Mouse (Mus musculus) retina, embryonic 14.5 days (tissue): ENCODE data around the gene Mapkapk3.

Source experiments
- DNase-seq: peaks from one replicate; pipeline ENCODE4 v3.0.0-alpha.2; 2015; ENCODE audit warnings: low spot score

Mapkapk3 gene

DNA sequence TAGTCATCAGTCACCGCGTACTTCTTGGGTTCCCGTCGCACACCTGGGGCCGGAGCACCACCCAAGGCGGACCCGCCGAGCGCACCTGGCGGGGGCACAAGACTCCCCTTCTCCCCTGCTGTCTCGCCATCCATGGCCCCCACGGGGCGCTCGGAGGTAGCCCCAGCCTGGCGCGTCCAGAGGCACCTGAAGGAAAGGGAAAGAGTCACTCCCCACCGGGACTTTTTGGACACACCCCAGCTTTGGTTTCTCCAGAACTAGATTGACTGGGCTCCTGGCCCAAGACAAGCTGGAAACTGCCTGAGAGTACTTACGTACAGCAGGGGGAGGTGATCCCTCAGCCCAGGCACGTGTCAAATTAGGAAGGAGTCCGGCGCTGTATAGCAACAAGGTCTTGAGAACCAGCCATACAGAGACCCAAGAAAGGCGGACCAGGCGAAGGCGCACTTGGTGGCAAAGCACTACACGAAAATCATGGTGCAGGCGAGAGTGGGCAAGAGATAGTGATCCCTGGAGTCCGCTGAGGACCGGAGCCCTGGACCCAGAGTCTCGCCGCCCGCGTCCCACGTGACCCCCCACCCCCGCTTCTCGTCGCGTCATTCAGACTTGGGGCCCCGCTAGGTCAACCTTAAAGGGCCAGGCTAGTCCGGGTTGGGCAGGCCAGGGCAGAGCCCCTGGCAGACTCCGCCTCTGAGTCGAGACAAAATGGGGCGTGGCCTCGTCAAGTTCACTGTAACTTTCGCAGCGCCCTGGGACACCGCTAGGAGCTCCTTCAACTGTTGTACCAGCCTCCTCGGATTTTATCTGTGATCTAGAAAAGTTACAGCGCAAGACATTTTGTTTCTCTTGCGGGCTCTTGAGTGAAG, at the start of gene Mapkapk3:
TSS of gene Mapkapk3 (minus strand) at position 667 of the 866 bp plus-strand sequence.
- peak; percentile 78 for DNase-seq

DNA sequence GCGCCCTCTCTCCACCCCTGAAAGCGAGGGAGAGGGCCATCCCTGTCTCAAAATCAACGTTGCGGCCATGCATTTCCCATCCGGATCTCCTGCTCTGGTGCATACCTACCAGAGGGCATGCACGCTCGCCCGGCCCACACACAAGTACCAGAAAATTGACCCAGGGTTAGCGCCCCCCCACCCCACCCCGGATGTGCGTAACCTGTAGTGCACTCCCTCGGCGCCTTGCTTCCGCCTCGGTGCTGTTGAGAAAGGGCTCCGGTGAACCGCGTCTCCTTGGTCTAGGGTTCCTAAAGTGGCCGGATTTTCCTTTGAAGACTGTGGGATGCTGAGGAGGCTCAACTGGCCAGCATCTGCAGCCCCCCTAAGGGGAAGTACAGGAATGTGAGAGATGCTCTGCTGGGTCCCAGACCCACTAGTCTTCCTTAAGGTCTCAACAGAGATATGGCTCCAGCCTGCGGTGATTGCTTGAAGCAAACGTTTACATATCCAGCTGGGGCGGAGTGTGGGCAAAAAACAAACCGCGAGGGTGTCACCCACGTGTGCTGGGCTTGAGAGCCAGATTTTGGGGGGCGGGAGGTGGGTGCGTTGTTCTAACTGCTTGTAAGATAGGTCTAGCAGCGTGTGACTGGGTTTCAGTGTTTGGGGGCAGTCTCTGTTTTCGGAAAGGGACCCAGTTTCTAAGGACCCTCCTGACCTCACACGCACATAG, 48.7 kb upstream of the Mapkapk3 start, which contains the start of gene Hemk1:
TSS of gene Hemk1 (minus strand) at position 179 of the 712 bp plus-strand sequence.
- DNase-seq, result peak; percentile 93

DNA sequence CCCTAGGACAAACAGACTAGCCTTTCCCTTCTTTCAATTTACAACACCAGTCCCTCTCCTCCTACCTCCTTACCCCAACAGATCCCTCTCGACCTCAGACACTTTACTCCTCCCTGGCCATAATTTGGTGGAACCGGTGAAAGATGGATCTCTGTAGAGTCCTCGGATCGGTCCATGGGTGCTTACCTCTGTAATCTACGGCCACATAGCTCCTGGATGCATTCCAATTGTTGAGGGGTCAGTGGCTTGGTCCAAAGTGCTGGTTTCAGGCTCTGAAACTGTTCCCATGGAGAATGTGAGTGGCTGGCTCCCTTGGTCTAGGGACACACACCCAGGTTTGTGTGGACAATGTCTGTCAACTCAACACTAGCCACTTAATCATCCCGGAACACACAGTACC, 46.7 kb upstream of the Mapkapk3 start:
- no peak for DNase-seq

GRCm38 (mm10) chr9:107335909-107336308, 46.2 kb upstream of the Mapkapk3 start:
- DNase-seq, result peak; percentile 80

DNA sequence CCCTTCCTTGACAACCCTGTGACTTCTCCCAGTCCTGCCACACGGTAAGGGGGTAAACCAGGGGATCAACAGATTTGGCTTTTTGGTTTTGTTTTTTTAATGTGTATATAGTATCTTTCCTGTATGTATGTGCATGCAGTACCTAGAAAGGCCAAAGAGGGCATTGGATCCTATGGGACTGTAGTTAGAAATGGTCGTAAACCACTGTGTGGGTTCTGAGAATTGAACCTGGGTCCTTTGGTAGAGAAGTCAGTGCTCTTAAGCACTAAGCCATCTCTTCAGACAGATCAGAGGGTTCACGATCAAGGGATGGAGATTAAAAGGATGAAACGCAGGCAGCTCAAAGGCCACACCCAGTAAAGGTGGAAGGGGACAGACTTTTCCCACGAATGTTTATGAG, 45.4 kb upstream of the Mapkapk3 start:
- no peak for DNase-seq

GRCm38 (mm10) chr9:107334356-107334755, 44.7 kb upstream of the Mapkapk3 start:
- no peak for DNase-seq

DNA sequence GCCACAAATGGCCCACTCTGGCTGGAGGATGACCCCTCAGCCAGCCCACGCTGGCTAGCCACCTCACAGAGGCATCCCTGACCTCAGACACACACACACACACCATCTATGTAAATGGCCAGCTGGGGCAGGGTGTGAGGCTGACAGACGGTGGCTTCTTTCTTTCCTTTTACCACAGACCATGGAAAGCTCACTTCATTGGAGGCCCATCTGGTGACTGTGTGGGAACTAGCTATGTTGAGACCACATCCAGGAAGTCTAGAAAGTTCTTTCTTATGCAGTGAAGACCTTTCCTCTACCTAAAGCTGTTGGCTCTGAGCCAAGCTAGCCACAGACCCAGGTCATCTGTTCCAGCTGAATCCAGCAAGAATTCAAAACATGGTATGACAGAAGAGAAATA, 44.0 kb upstream of the Mapkapk3 start:
- DNase-seq, result no peak

DNA sequence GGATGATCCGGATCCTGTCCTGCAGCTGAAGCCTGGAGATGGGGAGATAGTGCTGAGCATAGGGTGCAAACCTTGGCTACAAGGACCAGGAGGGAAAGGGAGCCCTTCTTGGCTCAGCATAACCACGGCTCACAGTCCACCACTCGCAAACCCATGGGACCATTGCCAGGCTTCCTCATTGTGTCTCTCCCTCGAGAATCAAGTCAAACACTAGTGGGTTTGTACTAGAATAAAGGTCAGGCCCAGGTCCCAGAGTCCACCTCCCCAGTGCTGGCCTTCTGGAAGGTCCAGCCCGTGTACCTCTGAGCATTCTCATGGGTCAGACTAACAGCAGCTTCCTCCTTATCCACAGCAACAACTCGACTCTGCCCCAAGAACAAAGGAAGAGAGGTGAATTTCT, 41.1 kb upstream of the Mapkapk3 start:
- no peak for DNase-seq

DNA sequence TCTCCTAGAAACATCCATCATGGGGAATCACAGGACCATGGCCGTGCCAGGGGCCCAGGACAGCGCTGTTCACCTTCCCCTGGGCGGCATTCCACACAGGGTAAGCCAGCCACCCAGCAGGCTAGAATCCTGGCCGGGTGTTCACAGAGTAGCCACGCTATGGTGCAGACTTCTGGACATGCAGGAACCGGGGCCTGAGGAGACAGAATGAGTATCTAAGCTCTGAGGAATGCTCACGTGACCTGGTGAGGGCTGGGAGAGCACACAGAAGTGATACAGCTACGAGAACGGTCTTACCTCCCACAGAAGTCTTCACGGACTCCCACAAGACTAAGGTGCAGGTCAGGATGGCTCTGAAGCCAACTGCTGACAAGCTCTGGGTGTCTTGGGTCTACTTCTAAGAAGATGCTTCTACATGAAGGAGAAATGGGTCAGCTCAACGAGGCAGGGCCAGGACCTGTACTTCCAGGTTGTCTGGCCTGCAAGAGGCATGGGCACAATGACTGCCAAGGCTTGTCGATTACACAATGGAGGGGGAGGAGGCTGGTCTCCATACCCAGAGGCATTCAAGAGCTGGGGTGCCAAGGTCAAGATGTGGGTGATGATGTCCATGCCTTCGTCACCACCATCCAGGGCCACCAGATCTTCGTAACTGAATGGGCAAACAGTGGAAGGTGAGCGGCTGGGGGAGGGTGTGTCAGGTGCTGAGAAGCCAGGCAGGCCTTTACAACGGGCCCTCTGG, 38.4 kb upstream of the Mapkapk3 start:
- DNase-seq, result no peak

- DNase-seq, result no peak
These were observed 36.2 kb upstream of the Mapkapk3 start for GRCm38 (mm10) chr9:107325904-107326303.

DNA sequence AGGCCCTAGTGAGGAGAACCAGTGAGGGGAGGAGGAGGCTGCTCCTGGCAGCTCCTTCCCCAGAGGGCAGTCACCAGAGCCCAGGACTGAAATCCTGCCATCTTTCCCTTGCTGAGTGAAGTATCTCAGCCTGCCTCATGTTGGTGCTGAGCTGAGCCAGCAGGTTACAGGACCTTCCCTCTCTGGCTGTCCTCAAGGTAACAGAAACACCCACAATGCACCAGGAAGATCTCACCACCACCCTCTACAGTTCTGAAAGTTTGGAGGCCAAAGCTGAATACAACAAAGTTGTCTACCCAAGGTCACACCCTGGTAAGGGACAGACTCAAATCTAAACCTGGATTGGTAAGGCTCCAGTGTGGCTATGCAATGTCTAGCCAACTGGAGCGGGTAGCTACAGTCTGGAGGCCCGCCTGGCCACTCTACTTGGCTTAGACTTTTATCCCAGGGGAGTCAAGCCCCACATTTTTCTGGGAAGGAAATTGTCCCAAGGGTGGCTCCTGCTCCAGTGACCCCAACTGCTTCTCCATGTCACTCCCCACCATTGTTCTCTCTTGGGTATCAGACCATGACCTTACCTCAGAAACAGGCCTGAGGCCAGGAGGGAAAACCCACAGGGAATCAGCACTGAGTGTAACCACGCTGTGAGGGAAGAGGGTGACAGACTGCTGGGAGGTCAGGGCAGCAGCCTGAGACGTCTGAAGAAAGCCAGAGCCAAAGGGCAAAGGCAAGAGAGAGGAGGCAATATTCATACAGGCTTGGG, 35.3 kb upstream of the Mapkapk3 start:
- DNase-seq, result no peak

DNA sequence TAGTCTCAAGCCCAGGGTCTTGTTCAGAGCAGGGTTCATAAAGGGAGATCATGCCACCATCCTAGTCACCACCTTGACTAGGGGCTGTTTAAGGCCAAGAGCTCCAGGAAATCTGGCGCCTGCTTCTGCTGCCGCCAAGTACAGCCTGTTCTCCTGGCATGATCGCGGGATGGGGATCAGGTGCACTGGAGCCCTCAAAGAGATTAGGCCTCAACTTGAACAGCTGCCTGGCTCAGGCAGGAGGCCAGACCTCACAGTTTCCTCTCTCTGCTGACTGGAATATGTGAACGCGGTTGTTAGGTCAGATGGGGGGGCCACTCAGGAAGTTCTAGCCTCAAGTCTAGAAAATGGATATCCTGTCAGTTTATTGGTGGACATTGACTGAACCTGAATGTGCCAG, 33.9 kb upstream of the Mapkapk3 start:
- no peak for DNase-seq

- DNase-seq, result no peak
These were observed 32.9 kb upstream of the Mapkapk3 start for GRCm38 (mm10) chr9:107322461-107323050.

- DNase-seq, result no peak
These were observed 26.1 kb upstream of the Mapkapk3 start for GRCm38 (mm10) chr9:107315791-107316190.

DNA sequence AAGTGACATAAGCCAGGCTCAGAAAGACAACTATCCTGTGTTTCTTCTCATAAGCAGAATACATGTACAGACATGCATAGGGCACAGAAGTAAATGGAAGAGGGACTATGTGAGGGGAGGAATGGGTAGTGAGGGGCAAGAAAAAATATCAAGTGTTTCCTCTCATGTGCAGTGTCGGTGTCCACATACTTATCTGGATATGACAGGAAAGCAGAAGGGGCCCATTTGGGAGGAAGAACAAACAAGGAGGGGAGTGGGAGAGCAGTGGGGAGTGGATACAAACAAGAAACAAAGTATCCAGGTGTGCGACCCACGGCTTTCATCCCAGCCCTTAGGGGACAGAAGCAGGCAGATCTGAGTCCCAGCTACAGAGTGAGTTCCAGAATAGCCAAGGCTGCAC, 24.2 kb upstream of the Mapkapk3 start:
- no peak for DNase-seq

DNA sequence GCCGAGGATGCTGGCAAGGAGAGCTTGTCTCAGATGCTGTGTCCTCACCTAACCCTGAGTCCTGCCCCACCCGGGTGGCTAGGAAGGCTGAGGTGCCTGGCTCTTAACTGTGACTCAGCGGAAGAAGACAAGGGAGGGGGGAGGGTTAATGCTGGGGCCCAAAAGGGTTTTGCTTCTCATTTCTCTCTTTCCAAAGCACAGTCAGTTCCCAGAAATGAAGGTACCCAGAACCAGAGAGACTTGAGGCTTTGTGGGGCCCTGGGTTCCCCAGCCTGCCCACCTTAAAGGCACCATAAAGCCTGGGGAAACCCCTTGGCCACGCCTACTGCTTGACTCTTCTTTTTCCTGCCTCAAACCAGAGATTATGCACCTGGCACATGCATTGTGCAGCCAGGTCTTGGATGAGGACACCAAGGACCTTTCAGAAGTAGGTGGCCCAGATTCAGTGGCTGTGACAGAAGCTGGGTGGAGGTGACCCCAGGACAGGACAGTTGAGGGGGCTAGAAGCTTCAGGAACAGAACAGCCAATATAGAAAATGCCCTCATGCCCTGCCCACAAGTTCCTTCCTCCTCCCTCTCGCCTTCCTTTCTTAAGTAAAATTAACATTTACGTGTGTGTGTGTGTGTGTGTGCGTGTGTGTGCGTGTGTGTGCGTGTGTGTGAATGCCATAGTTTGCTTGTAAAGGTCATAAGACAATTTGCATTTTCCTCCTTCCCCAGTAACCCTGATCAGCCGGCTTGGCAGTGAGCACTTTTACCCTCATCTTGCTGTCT, 23.3 kb upstream of the Mapkapk3 start:
- DNase-seq, result no peak

GRCm38 (mm10) chr9:107309600-107309999, 19.9 kb upstream of the Mapkapk3 start:
- DNase-seq, result no peak

GRCm38 (mm10) chr9:107309171-107309570, 19.5 kb upstream of the Mapkapk3 start:
- DNase-seq, result no peak

- DNase-seq, result no peak
These were observed 18.8 kb upstream of the Mapkapk3 start for GRCm38 (mm10) chr9:107308346-107309000.

DNA sequence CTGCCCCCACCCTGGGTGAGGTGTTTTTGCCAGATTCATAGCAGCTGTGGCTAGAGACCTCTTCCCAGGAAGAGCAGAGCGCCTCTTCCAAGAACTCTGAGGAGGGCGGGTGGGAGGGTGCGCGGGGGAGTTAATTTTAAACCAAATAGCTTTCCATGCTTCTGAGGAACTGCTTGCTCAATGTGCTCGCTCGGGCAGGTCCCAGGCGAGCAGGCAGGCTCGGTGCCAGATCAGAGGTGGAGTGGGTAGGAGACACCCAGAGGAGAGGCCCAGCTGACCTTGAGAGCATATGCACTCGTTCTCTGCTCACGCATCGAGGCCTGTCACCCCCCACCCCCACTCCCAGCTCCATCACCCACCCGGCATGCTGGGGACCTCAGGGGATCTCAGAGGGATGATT, 18.2 kb upstream of the Mapkapk3 start:
- DNase-seq, result no peak
